Mouse (Mus musculus): ENCODE results near the gene Gas7. TPM values are rescaled to one million over a fixed set of nuclear protein-coding genes. Genes with fewer than 3 reads are reported as not detected.

The Gas7 gene
- total and polyA plus RNA-seq, 2 experiments: 1.5 to 1.7 TPM

DNA sequence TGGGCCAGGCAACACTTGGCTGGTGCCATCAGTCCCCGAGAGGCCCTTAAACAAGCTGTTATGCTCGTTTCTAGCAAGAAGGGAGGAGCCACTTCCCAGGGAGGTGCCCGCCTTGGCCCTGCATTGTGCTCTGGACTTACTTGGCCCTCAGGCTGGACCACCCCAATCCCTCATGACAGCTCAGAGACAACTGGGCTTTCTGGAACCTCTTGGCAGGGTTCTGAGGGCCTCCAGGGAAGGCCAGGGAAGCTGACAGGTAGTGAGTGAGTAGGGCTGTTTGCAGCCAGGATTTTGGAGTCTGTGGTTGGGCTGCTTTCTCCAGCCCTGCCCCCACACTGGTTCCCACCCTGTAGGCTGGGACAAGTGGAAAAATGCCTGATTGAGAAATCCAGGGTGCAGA is 68.6 kb downstream of the Gas7 start:
- H3K27me3 ChIP-seq (ENCODE audit: control insufficient read depth, insufficient read depth, low read length): no peaks in the 10 kb centered on the region
- H3K4me3 ChIP-seq (ENCODE audit: insufficient read depth, low read depth, low read length): no peak overlapping the region
- no peak overlapping the region for H3K9ac ChIP-seq (ENCODE audit: low read depth, low read length)
- no peaks in the 10 kb centered on the region for H3K79me2 ChIP-seq (ENCODE audit: control insufficient read depth, insufficient read depth, low read length)
- H3K27ac ChIP-seq (replicated peaks; ENCODE audit: insufficient read depth, low read depth, low read length): no peak overlapping the region
- TF ChIP-seq POLR2A (IDR thresholded peaks at IDR 0.05; ENCODE audit: extremely low read depth, insufficient read depth, low read length) (no peak), CTCF (IDR thresholded peaks at IDR 0.05; ENCODE audit: low read depth, low read length) (no peak)
- peaks cover 21% of the 10 kb centered on the region for H3K4me1 ChIP-seq (ENCODE audit: control insufficient read depth, insufficient read depth, low read length)
- WGBS: 88% methylated on average over 3 of the region's 3 CpGs
- DNase-seq (ENCODE audit: extremely low read depth, low read depth, low spot score): no peak
- H3K36me3 ChIP-seq (ENCODE audit: control insufficient read depth, insufficient read depth, low read length): no peaks in the 10 kb centered on the region

- no peak overlapping the region for H3K9ac ChIP-seq (ENCODE audit: low read depth, low read length)
- DNase-seq (ENCODE audit: extremely low read depth, low read depth, low spot score): no peak
- no peaks in the 10 kb centered on the region for H3K36me3 ChIP-seq (ENCODE audit: control insufficient read depth, insufficient read depth, low read length)
- no peak for TF ChIP-seq CTCF (IDR thresholded peaks at IDR 0.05; ENCODE audit: low read depth, low read length)
- no peak for TF ChIP-seq POLR2A (IDR thresholded peaks at IDR 0.05; ENCODE audit: extremely low read depth, insufficient read depth, low read length)
- no peak overlapping the region for H3K27ac ChIP-seq (replicated peaks; ENCODE audit: insufficient read depth, low read depth, low read length)
- 42% methylated on average over 2 of the region's 2 CpGs for WGBS
- no peaks in the 10 kb centered on the region for H3K79me2 ChIP-seq (ENCODE audit: control insufficient read depth, insufficient read depth, low read length)
- H3K4me1 ChIP-seq (ENCODE audit: control insufficient read depth, insufficient read depth, low read length): peaks cover 21% of the 10 kb centered on the region
- no peak overlapping the region for H3K4me3 ChIP-seq (ENCODE audit: insufficient read depth, low read depth, low read length)
- no peaks in the 10 kb centered on the region for H3K27me3 ChIP-seq (ENCODE audit: control insufficient read depth, insufficient read depth, low read length)
Observed at GRCm38 (mm10) chr11:67524731-67525130, 69.5 kb downstream of the Gas7 start.

DNA sequence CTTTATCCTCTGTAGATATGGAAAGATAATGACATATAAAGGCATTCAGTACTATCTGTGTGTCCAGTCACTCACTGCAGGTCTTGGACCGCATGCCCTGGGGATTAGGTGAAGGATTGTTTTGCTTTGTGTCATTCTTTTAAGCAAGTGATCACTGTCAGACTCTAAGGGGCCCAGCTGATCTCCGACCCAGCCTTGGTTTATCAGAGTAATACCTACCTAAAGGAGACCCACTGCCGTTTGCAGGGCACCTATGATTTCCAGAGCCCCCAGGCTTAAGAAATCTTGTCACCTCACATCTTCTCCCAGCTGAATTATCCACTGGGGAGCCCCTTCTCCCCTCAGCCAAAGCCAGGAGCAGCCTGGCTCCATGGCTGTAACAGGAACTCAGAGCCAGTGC is 70.6 kb downstream of the Gas7 start:
- WGBS: 86% methylated on average over 3 of the region's 3 CpGs
- H3K4me3 ChIP-seq (ENCODE audit: insufficient read depth, low read depth, low read length): no peak overlapping the region
- no peak overlapping the region for H3K9ac ChIP-seq (ENCODE audit: low read depth, low read length)
- H3K4me1 ChIP-seq (ENCODE audit: control insufficient read depth, insufficient read depth, low read length): peaks cover 21% of the 10 kb centered on the region
- TF ChIP-seq POLR2A (IDR thresholded peaks at IDR 0.05; ENCODE audit: extremely low read depth, insufficient read depth, low read length) (no peak), CTCF (IDR thresholded peaks at IDR 0.05; ENCODE audit: low read depth, low read length) (no peak)
- H3K27ac ChIP-seq (replicated peaks; ENCODE audit: insufficient read depth, low read depth, low read length): peak overlapping the region; percentile 63; the same call in 1 of the 2 replicates
- no peaks in the 10 kb centered on the region for H3K79me2 ChIP-seq (ENCODE audit: control insufficient read depth, insufficient read depth, low read length)
- H3K36me3 ChIP-seq (ENCODE audit: control insufficient read depth, insufficient read depth, low read length): no peaks in the 10 kb centered on the region
- H3K27me3 ChIP-seq (ENCODE audit: control insufficient read depth, insufficient read depth, low read length): no peaks in the 10 kb centered on the region
- no peak for DNase-seq (ENCODE audit: extremely low read depth, low read depth, low spot score)

GRCm38 (mm10) chr11:67526621-67527545 is 71.6 kb downstream of the Gas7 start:
- TF ChIP-seq CTCF (IDR thresholded peaks at IDR 0.05; ENCODE audit: low read depth, low read length): 0 out of 2 replicates have a peak, but pooled peaks have one; percentile 6
- TF ChIP-seq POLR2A (IDR thresholded peaks at IDR 0.05; ENCODE audit: extremely low read depth, insufficient read depth, low read length): no peak
- peak overlapping the region; percentile 63 for H3K27ac ChIP-seq (replicated peaks; ENCODE audit: insufficient read depth, low read depth, low read length)
- peaks cover 21% of the 10 kb centered on the region for H3K4me1 ChIP-seq (ENCODE audit: control insufficient read depth, insufficient read depth, low read length)
- H3K79me2 ChIP-seq (ENCODE audit: control insufficient read depth, insufficient read depth, low read length): no peaks in the 10 kb centered on the region
- peak; percentile 97 for DNase-seq (ENCODE audit: extremely low read depth, low read depth, low spot score)
- H3K4me3 ChIP-seq (ENCODE audit: insufficient read depth, low read depth, low read length): no peak overlapping the region
- WGBS: 36% methylated on average over 12 of the region's 12 CpGs
- no peaks in the 10 kb centered on the region for H3K27me3 ChIP-seq (ENCODE audit: control insufficient read depth, insufficient read depth, low read length)
- H3K9ac ChIP-seq (ENCODE audit: low read depth, low read length): no peak overlapping the region
- no peaks in the 10 kb centered on the region for H3K36me3 ChIP-seq (ENCODE audit: control insufficient read depth, insufficient read depth, low read length)

- WGBS: 79% methylated on average over 2 of the region's 2 CpGs
- TF ChIP-seq CTCF (IDR thresholded peaks at IDR 0.05; ENCODE audit: low read depth, low read length) (no peak), POLR2A (IDR thresholded peaks at IDR 0.05; ENCODE audit: extremely low read depth, insufficient read depth, low read length) (no peak)
- peaks cover 34% of the 10 kb centered on the region for H3K4me1 ChIP-seq (ENCODE audit: control insufficient read depth, insufficient read depth, low read length)
- H3K79me2 ChIP-seq (ENCODE audit: control insufficient read depth, insufficient read depth, low read length): no peaks in the 10 kb centered on the region
- no peak overlapping the region for H3K4me3 ChIP-seq (ENCODE audit: insufficient read depth, low read depth, low read length)
- no peak for DNase-seq (ENCODE audit: extremely low read depth, low read depth, low spot score)
- H3K27me3 ChIP-seq (ENCODE audit: control insufficient read depth, insufficient read depth, low read length): no peaks in the 10 kb centered on the region
- no peak overlapping the region for H3K9ac ChIP-seq (ENCODE audit: low read depth, low read length)
- no peaks in the 10 kb centered on the region for H3K36me3 ChIP-seq (ENCODE audit: control insufficient read depth, insufficient read depth, low read length)
- no peak overlapping the region for H3K27ac ChIP-seq (replicated peaks; ENCODE audit: insufficient read depth, low read depth, low read length)
Observed at GRCm38 (mm10) chr11:67531286-67531685, 76.0 kb downstream of the Gas7 start.

Data from liver, adult 2 months (tissue).